Mouse (Mus musculus): ENCODE results near the gene Galnt4. TPM values are rescaled to one million over a fixed set of nuclear protein-coding genes. Genes with fewer than 3 reads are reported as not detected.

The Galnt4 gene
- polyA plus RNA-seq, 1 experiment from 2014 or later: 11.1 TPM

Other genes with a start within 250 kb of the Galnt4 start
- 155 and 168 TPM in 2 replicates for gene Atp2b1, start 193.8 kb upstream of the Galnt4 start, polyA plus RNA-seq (2015; fragmentation: Nextera tagmentation; extraction: Ambion mirVana)
- gene Poc1b, start 1.1 kb upstream of the Galnt4 start, polyA plus RNA-seq (2015; fragmentation: Nextera tagmentation; extraction: Ambion mirVana): 21.7 and 25.5 TPM in 2 replicates
- gene Phxr2, start 18.2 kb downstream of the Galnt4 start, polyA plus RNA-seq (2015; fragmentation: Nextera tagmentation; extraction: Ambion mirVana): not detected in 2 replicates
- gene Dusp6, start 155.1 kb downstream of the Galnt4 start, polyA plus RNA-seq (2015; fragmentation: Nextera tagmentation; extraction: Ambion mirVana): 85.7 and 88.7 TPM in 2 replicates